In genomic region chr1:84387616-84388015, GRCm38 (mm10) we compare ENCODE assay signal across 14 mouse cellular contexts. TPM values are rescaled to one million over a fixed set of nuclear protein-coding genes. Genes with fewer than 3 reads are reported as not detected.
DNase-seq lines count a peak whose midpoint lies in the region; ATAC-seq and TF ChIP-seq lines count a peak whose summit lies in the region.
"Had no signal": no experiment of that assay in that cellular context is flagged by ENCODE, and none has a peak within 500 bp of the region (broad histone marks: within the 10 kb centered on the region; RNA-seq: fewer than 3 reads in every experiment).

No protein-coding gene starts in this region.

- peak; percentile 16 for DNase-seq in cerebellum, adult 8-10 months
- no peak for DNase-seq in cerebellum, postnatal 4 days (ENCODE audit: low spot score in 2 of 2)
- DNase-seq in lung, postnatal 10 days: no peak
- peak; percentile 70 for DNase-seq in brain, embryonic 14.5 days (ENCODE audit: low read depth)
- DNase-seq in hindbrain, postnatal 0 days (ENCODE audit: low spot score): peak; percentile 66
- no peak for DNase-seq in gastrocnemius, postnatal 10 days
- DNase-seq: adrenal gland, adult 8-10 months; gastrocnemius, postnatal 36 days; kidney, adult 8-10 months; spleen, adult 18-20 months had no signal

- TF ChIP-seq POLR2A in brain, embryonic 14.5 days (IDR thresholded peaks at IDR 0.05; ENCODE audit: borderline replicate concordance, extremely low read depth, insufficient read depth, insufficient read length, poor library complexity, severe bottlenecking): no peak

- no peaks in the 10 kb centered on the region for H3K27me3 ChIP-seq in lung, embryonic 16.5 days (ENCODE audit: control insufficient read depth, insufficient read depth, low read depth, low read length)
- H3K27me3 ChIP-seq in hindbrain, postnatal 0 days (ENCODE audit: insufficient read depth, low read length): no peaks in the 10 kb centered on the region
- no peaks in the 10 kb centered on the region for H3K27me3 ChIP-seq in heart, embryonic 11.5 days (ENCODE audit: control insufficient read depth, insufficient read depth, low read length)
- H3K27me3 ChIP-seq: limb, embryonic 15.5 days had no signal

- no peak overlapping the region for H3K9ac ChIP-seq in lung, embryonic 16.5 days (ENCODE audit: low read length)
- H3K9ac ChIP-seq in hindbrain, postnatal 0 days (replicated peaks; ENCODE audit: low read length): no peak overlapping the region
- H3K9ac ChIP-seq in heart, embryonic 11.5 days (ENCODE audit: low read depth, low read length): no peak overlapping the region
- H3K9ac ChIP-seq: limb, embryonic 15.5 days had no signal

- peak; percentile 80 for ATAC-seq in lung, embryonic 16.5 days (ENCODE audit: low read depth)
- peak; percentile 71 for ATAC-seq in hindbrain, postnatal 0 days
- no peak for ATAC-seq in heart, embryonic 11.5 days (replicated peaks; ENCODE audit: insufficient number of reproducible peaks, low FRiP score, low TSS enrichment)

- no peak overlapping the region for H3K4me2 ChIP-seq in lung, embryonic 16.5 days (ENCODE audit: low read depth, low read length)
- no peak overlapping the region for H3K4me2 ChIP-seq in hindbrain, postnatal 0 days (ENCODE audit: low read depth, low read length)
- H3K4me2 ChIP-seq in heart, embryonic 11.5 days: no peak overlapping the region
- H3K4me2 ChIP-seq: limb, embryonic 15.5 days had no signal

- H3K9me3 ChIP-seq in lung, embryonic 16.5 days (ENCODE audit: control insufficient read depth, low read length): no peaks in the 10 kb centered on the region
- H3K9me3 ChIP-seq in hindbrain, postnatal 0 days (ENCODE audit: low read length): no peaks in the 10 kb centered on the region
- no peaks in the 10 kb centered on the region; the same call in 1 of the 2 replicates for H3K9me3 ChIP-seq in heart, embryonic 11.5 days (replicated peaks; ENCODE audit: control insufficient read depth, low read length)
- H3K9me3 ChIP-seq: limb, embryonic 15.5 days had no signal

- H3K4me1 ChIP-seq in lung, embryonic 16.5 days (replicated peaks; ENCODE audit: control insufficient read depth, insufficient read depth, low read length): peaks cover 10% of the 10 kb centered on the region
- peaks cover 8% of the 10 kb centered on the region; the same call in 1 of the 2 replicates for H3K4me1 ChIP-seq in hindbrain, postnatal 0 days (ENCODE audit: insufficient read depth, low read length)
- H3K4me1 ChIP-seq in heart, embryonic 11.5 days (ENCODE audit: control insufficient read depth, insufficient read depth, low read length): no peaks in the 10 kb centered on the region
- H3K4me1 ChIP-seq: limb, embryonic 15.5 days had no signal

- 38% methylated on average over 4 of the region's 4 CpGs for WGBS in lung, embryonic 16.5 days
- WGBS in hindbrain, postnatal 0 days: 31% methylated on average over 4 of the region's 4 CpGs
- WGBS in heart, embryonic 11.5 days (ENCODE audit: insufficient replicate concordance): 76% methylated on average over 4 of the region's 4 CpGs

- TF ChIP-seq CTCF in brain, embryonic 14.5 days (IDR thresholded peaks at IDR 0.05; ENCODE audit: borderline replicate concordance, extremely low read depth, insufficient read depth, insufficient read length): no peak
- no peak for TF ChIP-seq CTCF in hindbrain, postnatal 0 days (IDR thresholded peaks at IDR 0.05; ENCODE audit: low read depth)

- H3K4me3 ChIP-seq in lung, embryonic 16.5 days (ENCODE audit: low read length): no peak overlapping the region
- no peak overlapping the region for H3K4me3 ChIP-seq in hindbrain, postnatal 0 days (ENCODE audit: low read length)
- no peak overlapping the region for H3K4me3 ChIP-seq in heart, embryonic 11.5 days (ENCODE audit: low read depth, low read length)
- H3K4me3 ChIP-seq: erythroblast, embryonic 14.5 days; limb, embryonic 15.5 days had no signal

- H3K27ac ChIP-seq in lung, embryonic 16.5 days (ENCODE audit: low read length): peak overlapping the region; percentile 55
- no peak overlapping the region for H3K27ac ChIP-seq in hindbrain, postnatal 0 days
- no peak overlapping the region for H3K27ac ChIP-seq in heart, embryonic 11.5 days (ENCODE audit: low read depth, low read length)

- H3K36me3 ChIP-seq in lung, embryonic 16.5 days (ENCODE audit: control insufficient read depth, insufficient read depth, low read length): no peaks in the 10 kb centered on the region
- 0 out of 2 replicates have a peak, but pooled peaks cover 10% of the 10 kb centered on the region for H3K36me3 ChIP-seq in hindbrain, postnatal 0 days (ENCODE audit: insufficient read depth, low read length)
- no peaks in the 10 kb centered on the region for H3K36me3 ChIP-seq in heart, embryonic 11.5 days (ENCODE audit: control insufficient read depth, insufficient read depth, low read length)
- H3K36me3 ChIP-seq: limb, embryonic 15.5 days had no signal

RNA-seq across cellular contexts. Expression of gene Pid1, which starts 23.6 kb away (rescaled TPM):
- 14.3 and 18.6 TPM in 2 replicates for polyA plus RNA-seq in lung, embryonic 16.5 days (2015; fragmentation: Nextera tagmentation; extraction: Ambion mirVana)
- 24.7 and 49.9 TPM in 2 replicates for polyA plus RNA-seq in brain, embryonic 14.5 days (2012; rRNA removed)
- 71.1 and 74.1 TPM in 2 replicates for total RNA-seq in hindbrain, postnatal 0 days (2014; rRNA removed)
- 72.1 and 74.9 TPM in 2 replicates for polyA plus RNA-seq in hindbrain, postnatal 0 days (2015; fragmentation: Nextera tagmentation; extraction: Ambion mirVana)
- total RNA-seq in gastrocnemius, postnatal 10 days (2021): 10 to 100 TPM; 18.7 to 25.0 TPM
- polyA plus RNA-seq in heart, embryonic 11.5 days (2014; fragmentation: Nextera tagmentation; extraction: Ambion mirVana): 4.5 and 5.0 TPM in 2 replicates

Comparison
In these comparisons a context has a peak if more than half of its experiments do, and no peak if none do; other contexts are left out.
1. DNase-seq: peak in cerebellum, adult 8-10 months (single experiment), brain, embryonic 14.5 days (single experiment) and hindbrain, postnatal 0 days (single experiment); none in cerebellum, postnatal 4 days (0 of 2), lung, postnatal 10 days (single experiment) and gastrocnemius, postnatal 10 days (single experiment).